In the genomic region with DNA sequence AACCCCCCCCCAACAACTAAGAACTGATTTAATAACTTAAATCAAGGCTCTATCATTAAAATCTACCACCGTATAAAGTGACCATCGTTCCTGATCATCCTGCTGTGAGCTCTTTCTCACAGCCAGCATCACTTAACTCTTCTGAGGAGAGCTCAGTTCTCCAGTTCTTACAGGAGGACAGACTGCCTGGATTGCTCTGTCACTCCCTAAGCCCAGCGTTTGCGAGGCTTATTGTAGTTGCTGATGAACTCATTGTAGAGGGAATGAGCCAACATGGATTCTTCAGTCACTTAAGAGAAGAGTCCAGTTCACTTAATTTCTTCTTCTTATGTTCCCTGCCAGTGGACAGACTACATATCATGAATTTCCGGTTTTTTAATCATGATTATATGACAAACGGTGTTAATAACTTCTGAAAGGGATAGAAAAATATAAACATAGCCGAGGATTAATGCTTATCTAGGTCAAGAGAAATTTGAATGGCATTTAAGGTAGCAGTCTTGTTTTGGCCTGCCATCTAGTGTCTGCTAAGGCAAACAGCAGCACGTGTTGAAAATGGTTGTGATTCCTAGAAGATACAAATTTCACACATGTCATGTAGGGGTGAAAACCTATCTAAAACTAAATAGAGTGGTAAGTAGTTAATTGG, we compare ENCODE assay signal across 9 mouse cellular contexts. TPM values are rescaled to one million over a fixed set of nuclear protein-coding genes. Genes with fewer than 3 reads are reported as not detected.
A peak's percentile ranks its signal among the peaks of the same experiment; 100 is the strongest.
DNase-seq lines count a peak whose midpoint lies in the region; ATAC-seq and TF ChIP-seq lines count a peak whose summit lies in the region.
"Had no signal": no experiment of that assay in that cellular context is flagged by ENCODE, and none has a peak within 500 bp of the region (broad histone marks: within the 10 kb centered on the region; RNA-seq: fewer than 3 reads in every experiment).

No protein-coding gene starts in this region.

- peak; percentile 78 for DNase-seq in midbrain, embryonic 14.5 days
- no peak for DNase-seq in liver, embryonic 14.5 days (ENCODE audit: low read depth in 3 of 3, low spot score in 3 of 3)
- DNase-seq in urinary bladder, postnatal 14 days (ENCODE audit: low spot score): no peak
- no peak for DNase-seq in adrenal gland, adult 18-20 months (ENCODE audit: low spot score in 2 of 2)

- peak; percentile 7; the same call in 1 of the 2 replicates for TF ChIP-seq CTCF in bone marrow, adult 2 months (IDR thresholded peaks at IDR 0.05; ENCODE audit: control insufficient read depth, insufficient read depth, low read length)
- peak; percentile 79 for TF ChIP-seq CTCF in liver, embryonic 14.5 days (IDR thresholded peaks at IDR 0.05; ENCODE audit: low read depth)

- no peak for TF ChIP-seq EP300 in liver, embryonic 14.5 days (IDR thresholded peaks at IDR 0.05; ENCODE audit: low read depth)

- H3K27me3 ChIP-seq in forebrain, embryonic 13.5 days: no peaks in the 10 kb centered on the region
- no peaks in the 10 kb centered on the region for H3K27me3 ChIP-seq in forebrain, embryonic 12.5 days
- no peaks in the 10 kb centered on the region for H3K27me3 ChIP-seq in midbrain, embryonic 14.5 days (ENCODE audit: control insufficient read depth, insufficient read depth, low read length)
- H3K27me3 ChIP-seq in midbrain, embryonic 13.5 days: no peaks in the 10 kb centered on the region
- H3K27me3 ChIP-seq in liver, embryonic 14.5 days (ENCODE audit: control insufficient read depth, insufficient read depth, low read length): no peaks in the 10 kb centered on the region

- H3K4me2 ChIP-seq in forebrain, embryonic 13.5 days: no peak overlapping the region
- no peak overlapping the region for H3K4me2 ChIP-seq in forebrain, embryonic 12.5 days
- H3K4me2 ChIP-seq in midbrain, embryonic 14.5 days (ENCODE audit: low read length): no peak overlapping the region
- no peak overlapping the region for H3K4me2 ChIP-seq in midbrain, embryonic 13.5 days (replicated peaks)
- H3K4me2 ChIP-seq in liver, embryonic 14.5 days (ENCODE audit: low read depth): no peak overlapping the region

- H3K36me3 ChIP-seq in forebrain, embryonic 13.5 days (ENCODE audit: poor library complexity, severe bottlenecking): no peaks in the 10 kb centered on the region
- no peaks in the 10 kb centered on the region for H3K36me3 ChIP-seq in forebrain, embryonic 12.5 days (replicated peaks)
- H3K36me3 ChIP-seq in midbrain, embryonic 14.5 days (ENCODE audit: control insufficient read depth, insufficient read depth, low read length): no peaks in the 10 kb centered on the region
- H3K36me3 ChIP-seq in midbrain, embryonic 13.5 days: no peaks in the 10 kb centered on the region
- no peaks in the 10 kb centered on the region for H3K36me3 ChIP-seq in liver, embryonic 14.5 days (replicated peaks; ENCODE audit: control insufficient read depth, insufficient read depth, low read depth)

- WGBS in forebrain, embryonic 13.5 days: 26% methylated on average over 8 of the region's 8 CpGs
- WGBS in forebrain, embryonic 12.5 days: 23% methylated on average over 8 of the region's 8 CpGs
- 25% methylated on average over 8 of the region's 8 CpGs for WGBS in midbrain, embryonic 14.5 days
- WGBS in midbrain, embryonic 13.5 days: 27% methylated on average over 8 of the region's 8 CpGs
- WGBS in bone marrow, adult 2 months: 27% methylated on average over 8 of the region's 8 CpGs
- 25% methylated on average over 8 of the region's 8 CpGs for WGBS in liver, embryonic 14.5 days (ENCODE audit: insufficient replicate concordance)

- 0 out of 2 replicates have a peak, but pooled peaks have one; percentile 51 for ATAC-seq in forebrain, embryonic 13.5 days
- no peak for ATAC-seq in forebrain, embryonic 12.5 days (ENCODE audit: low FRiP score)
- ATAC-seq in midbrain, embryonic 14.5 days (ENCODE audit: low FRiP score, low TSS enrichment): no peak
- no peak for ATAC-seq in midbrain, embryonic 13.5 days
- no peak for ATAC-seq in liver, embryonic 14.5 days (ENCODE audit: insufficient read depth)

- no peaks in the 10 kb centered on the region for H3K9me3 ChIP-seq in forebrain, embryonic 13.5 days (replicated peaks)
- H3K9me3 ChIP-seq in forebrain, embryonic 12.5 days: no peaks in the 10 kb centered on the region
- no peaks in the 10 kb centered on the region for H3K9me3 ChIP-seq in midbrain, embryonic 14.5 days (ENCODE audit: control insufficient read depth, low read length)
- H3K9me3 ChIP-seq in midbrain, embryonic 13.5 days: no peaks in the 10 kb centered on the region
- H3K9me3 ChIP-seq in liver, embryonic 14.5 days (ENCODE audit: control insufficient read depth, low read length): no peaks in the 10 kb centered on the region

- H3K4me3 ChIP-seq in forebrain, embryonic 13.5 days: no peak overlapping the region
- H3K4me3 ChIP-seq in forebrain, embryonic 12.5 days (replicated peaks): no peak overlapping the region
- no peak overlapping the region for H3K4me3 ChIP-seq in midbrain, embryonic 14.5 days (replicated peaks; ENCODE audit: low read depth, low read length)
- H3K4me3 ChIP-seq in midbrain, embryonic 13.5 days (replicated peaks): no peak overlapping the region
- no peak overlapping the region for H3K4me3 ChIP-seq in bone marrow, adult 2 months (replicated peaks; ENCODE audit: control insufficient read depth, low read depth, low read length)
- no peak overlapping the region for H3K4me3 ChIP-seq in liver, embryonic 14.5 days (ENCODE audit: insufficient read depth in 1 of 2, low read depth in 2 of 2, low read length in 2 of 2)

- no peaks in the 10 kb centered on the region for H3K4me1 ChIP-seq in forebrain, embryonic 13.5 days
- no peaks in the 10 kb centered on the region for H3K4me1 ChIP-seq in forebrain, embryonic 12.5 days
- no peaks in the 10 kb centered on the region for H3K4me1 ChIP-seq in midbrain, embryonic 14.5 days (ENCODE audit: control insufficient read depth, insufficient read depth, low read length)
- no peaks in the 10 kb centered on the region for H3K4me1 ChIP-seq in midbrain, embryonic 13.5 days (replicated peaks)
- peaks cover 6% of the 10 kb centered on the region; the same call in 1 of the 2 replicates for H3K4me1 ChIP-seq in bone marrow, adult 2 months (ENCODE audit: control insufficient read depth, insufficient read depth, low read length)
- peaks cover 11 to 14% of the 10 kb centered on the region in 2 experiments for H3K4me1 ChIP-seq in liver, embryonic 14.5 days (replicated peaks; ENCODE audit: control insufficient read depth in 2 of 2, insufficient read depth in 2 of 2, low read length in 1 of 2)

- H3K27ac ChIP-seq in forebrain, embryonic 13.5 days: no peak overlapping the region
- no peak overlapping the region for H3K27ac ChIP-seq in forebrain, embryonic 12.5 days
- no peak overlapping the region for H3K27ac ChIP-seq in midbrain, embryonic 14.5 days (replicated peaks; ENCODE audit: low read depth, low read length)
- no peak overlapping the region for H3K27ac ChIP-seq in midbrain, embryonic 13.5 days
- no peak overlapping the region for H3K27ac ChIP-seq in bone marrow, adult 2 months (ENCODE audit: control insufficient read depth, insufficient read depth, low read depth, low read length, poor library complexity)
- H3K27ac ChIP-seq in liver, embryonic 14.5 days: no peak overlapping the region

- H3K9ac ChIP-seq in forebrain, embryonic 13.5 days: no peak overlapping the region
- H3K9ac ChIP-seq in forebrain, embryonic 12.5 days: no peak overlapping the region
- no peak overlapping the region for H3K9ac ChIP-seq in midbrain, embryonic 14.5 days (replicated peaks; ENCODE audit: low read length)
- H3K9ac ChIP-seq in midbrain, embryonic 13.5 days (replicated peaks): no peak overlapping the region
- no peak overlapping the region for H3K9ac ChIP-seq in liver, embryonic 14.5 days (replicated peaks)

- no peak for TF ChIP-seq POLR2A in bone marrow, adult 2 months (IDR thresholded peaks at IDR 0.05; ENCODE audit: borderline replicate concordance, control insufficient read depth, low read depth, low read length)

RNA-seq across cellular contexts. Expression of a gene that starts 6.3 kb away (rescaled TPM):
- polyA plus RNA-seq in forebrain, embryonic 13.5 days (2015; fragmentation: Nextera tagmentation; extraction: Ambion mirVana): 17.8 and 20.5 TPM in 2 replicates
- polyA plus RNA-seq in forebrain, embryonic 12.5 days (2016; fragmentation: Nextera tagmentation; extraction: Ambion mirVana): 15.2 and 15.9 TPM in 2 replicates
- 5.7 and 9.2 TPM in 2 replicates for polyA plus RNA-seq in midbrain, embryonic 14.5 days (2014; fragmentation: Nextera tagmentation; extraction: Ambion mirVana)
- polyA plus RNA-seq in midbrain, embryonic 13.5 days (2015; fragmentation: Nextera tagmentation; extraction: Ambion mirVana): 9.8 and 11.1 TPM in 2 replicates
- 78.9 and 108 TPM in 2 replicates for polyA plus RNA-seq in bone marrow, adult 2 months (2011; ENCODE audit: insufficient read depth, insufficient read length, low replicate concordance, missing spikeins)
- 37.4 and 46.8 TPM in 2 replicates for polyA plus RNA-seq in liver, embryonic 14.5 days (2012; rRNA removed)
- polyA plus RNA-seq in liver, embryonic 14.5 days (2014; fragmentation: Nextera tagmentation; extraction: Ambion mirVana): 72.5 and 86.6 TPM in 2 replicates
- total RNA-seq in adrenal gland, adult 18-20 months (2021): 100 to 1,000 TPM; 157 to 187 TPM

RNA-seq across cellular contexts. Expression of a gene that starts 13.1 kb away (rescaled TPM):
- polyA plus RNA-seq in forebrain, embryonic 13.5 days (2015; fragmentation: Nextera tagmentation; extraction: Ambion mirVana): 8.8 and 10.8 TPM in 2 replicates
- 11.1 and 13.8 TPM in 2 replicates for polyA plus RNA-seq in forebrain, embryonic 12.5 days (2016; fragmentation: Nextera tagmentation; extraction: Ambion mirVana)
- polyA plus RNA-seq in midbrain, embryonic 14.5 days (2014; fragmentation: Nextera tagmentation; extraction: Ambion mirVana): 1.2 TPM in 2 replicates
- 3.2 and 4.4 TPM in 2 replicates for polyA plus RNA-seq in midbrain, embryonic 13.5 days (2015; fragmentation: Nextera tagmentation; extraction: Ambion mirVana)
- polyA plus RNA-seq in bone marrow, adult 2 months (2011; ENCODE audit: insufficient read depth, insufficient read length, low replicate concordance, missing spikeins): 42.2 and 62.6 TPM in 2 replicates
- polyA plus RNA-seq in liver, embryonic 14.5 days (2012; rRNA removed): 48.5 and 88.2 TPM in 2 replicates
- polyA plus RNA-seq in liver, embryonic 14.5 days (2014; fragmentation: Nextera tagmentation; extraction: Ambion mirVana): 3.6 and 5.7 TPM in 2 replicates
- total RNA-seq in adrenal gland, adult 18-20 months (2021): 1 to 10 TPM; 4.6 to 5.4 TPM
- polyA plus RNA-seq: neural tube, embryonic 14.5 days had no signal

RNA-seq across cellular contexts. Expression of a gene that starts 14.3 kb away (rescaled TPM):
- polyA plus RNA-seq in forebrain, embryonic 13.5 days (2015; fragmentation: Nextera tagmentation; extraction: Ambion mirVana): 3.0 and 5.5 TPM in 2 replicates
- 2.2 and 3.5 TPM in 2 replicates for polyA plus RNA-seq in forebrain, embryonic 12.5 days (2016; fragmentation: Nextera tagmentation; extraction: Ambion mirVana)
- polyA plus RNA-seq in midbrain, embryonic 14.5 days (2014; fragmentation: Nextera tagmentation; extraction: Ambion mirVana): 0.51 TPM in 1 of 2 replicates, not detected in the other
- polyA plus RNA-seq in midbrain, embryonic 13.5 days (2015; fragmentation: Nextera tagmentation; extraction: Ambion mirVana): 2.8 and 3.2 TPM in 2 replicates
- polyA plus RNA-seq in bone marrow, adult 2 months (2011; ENCODE audit: insufficient read depth, insufficient read length, low replicate concordance, missing spikeins): 65.7 and 136 TPM in 2 replicates
- 20.0 and 34.0 TPM in 2 replicates for polyA plus RNA-seq in liver, embryonic 14.5 days (2012; rRNA removed)
- 2.6 and 3.5 TPM in 2 replicates for polyA plus RNA-seq in liver, embryonic 14.5 days (2014; fragmentation: Nextera tagmentation; extraction: Ambion mirVana)
- total RNA-seq in adrenal gland, adult 18-20 months (2021): 10 to 100 TPM; 16.2 to 17.9 TPM
- polyA plus RNA-seq: neural tube, embryonic 14.5 days had no signal

RNA-seq across cellular contexts. Expression of a gene that starts 18.6 kb away (rescaled TPM):
- 58.6 and 70.5 TPM in 2 replicates for polyA plus RNA-seq in forebrain, embryonic 13.5 days (2015; fragmentation: Nextera tagmentation; extraction: Ambion mirVana)
- polyA plus RNA-seq in forebrain, embryonic 12.5 days (2016; fragmentation: Nextera tagmentation; extraction: Ambion mirVana): 59.9 and 73.2 TPM in 2 replicates
- 11.3 and 13.5 TPM in 2 replicates for polyA plus RNA-seq in midbrain, embryonic 14.5 days (2014; fragmentation: Nextera tagmentation; extraction: Ambion mirVana)
- polyA plus RNA-seq in midbrain, embryonic 13.5 days (2015; fragmentation: Nextera tagmentation; extraction: Ambion mirVana): 28.4 and 31.0 TPM in 2 replicates
- polyA plus RNA-seq in bone marrow, adult 2 months (2011; ENCODE audit: insufficient read depth, insufficient read length, low replicate concordance, missing spikeins): 30.3 and 31.4 TPM in 2 replicates
- polyA plus RNA-seq in liver, embryonic 14.5 days (2012; rRNA removed): 45.2 and 45.3 TPM in 2 replicates
- 70.4 and 74.8 TPM in 2 replicates for polyA plus RNA-seq in liver, embryonic 14.5 days (2014; fragmentation: Nextera tagmentation; extraction: Ambion mirVana)
- 10 to 100 TPM; 19.4 to 19.5 TPM for total RNA-seq in adrenal gland, adult 18-20 months (2021)

RNA-seq across cellular contexts. Expression of a gene that starts 19.8 kb away (rescaled TPM):
- 17.0 and 19.6 TPM in 2 replicates for polyA plus RNA-seq in forebrain, embryonic 13.5 days (2015; fragmentation: Nextera tagmentation; extraction: Ambion mirVana)
- 14.0 and 15.8 TPM in 2 replicates for polyA plus RNA-seq in forebrain, embryonic 12.5 days (2016; fragmentation: Nextera tagmentation; extraction: Ambion mirVana)
- 3.5 and 4.0 TPM in 2 replicates for polyA plus RNA-seq in midbrain, embryonic 14.5 days (2014; fragmentation: Nextera tagmentation; extraction: Ambion mirVana)
- 6.3 and 8.7 TPM in 2 replicates for polyA plus RNA-seq in midbrain, embryonic 13.5 days (2015; fragmentation: Nextera tagmentation; extraction: Ambion mirVana)
- polyA plus RNA-seq in bone marrow, adult 2 months (2011; ENCODE audit: insufficient read depth, insufficient read length, low replicate concordance, missing spikeins): 19.6 TPM in 1 of 2 replicates, not detected in the other
- polyA plus RNA-seq in liver, embryonic 14.5 days (2012; rRNA removed): 40.0 and 45.7 TPM in 2 replicates
- 8.9 and 11.4 TPM in 2 replicates for polyA plus RNA-seq in liver, embryonic 14.5 days (2014; fragmentation: Nextera tagmentation; extraction: Ambion mirVana)
- 10 to 100 TPM; 16.4 to 23.4 TPM for total RNA-seq in adrenal gland, adult 18-20 months (2021)
